Mouse (Mus musculus) ES-E14 (cell line): ENCODE measurements around the gene Ccdc96.

Experiments
- CHD2 ChIP-seq: IDR thresholded peaks from 2 replicates; pipeline ENCODE4 v1.6.1; 2014; ENCODE audit warnings: mild to moderate bottlenecking, low read depth, low read length, inconsistent platforms
- HCFC1 ChIP-seq: IDR thresholded peaks from 2 replicates; pipeline ENCODE4 v1.6.1; 2012; ENCODE audit warnings: low read length, inconsistent platforms, borderline replicate concordance; ENCODE audit not compliant: insufficient read depth
- MAFK ChIP-seq: IDR thresholded peaks from 2 replicates; pipeline ENCODE4 v1.6.1; 2014; ENCODE audit warnings: mild to moderate bottlenecking, low read depth, low read length, inconsistent platforms; ENCODE audit not compliant: insufficient read depth
- ZC3H11A ChIP-seq: IDR thresholded peaks from 2 replicates; pipeline ENCODE4 v1.6.1; 2012; ENCODE audit warnings: low read depth, mild to moderate bottlenecking, inconsistent platforms, low read length, borderline replicate concordance
- ZNF384 ChIP-seq: IDR thresholded peaks from 2 replicates; pipeline ENCODE4 v1.6.1; 2012; ENCODE audit warnings: low read depth, low read length, inconsistent platforms

DNA sequence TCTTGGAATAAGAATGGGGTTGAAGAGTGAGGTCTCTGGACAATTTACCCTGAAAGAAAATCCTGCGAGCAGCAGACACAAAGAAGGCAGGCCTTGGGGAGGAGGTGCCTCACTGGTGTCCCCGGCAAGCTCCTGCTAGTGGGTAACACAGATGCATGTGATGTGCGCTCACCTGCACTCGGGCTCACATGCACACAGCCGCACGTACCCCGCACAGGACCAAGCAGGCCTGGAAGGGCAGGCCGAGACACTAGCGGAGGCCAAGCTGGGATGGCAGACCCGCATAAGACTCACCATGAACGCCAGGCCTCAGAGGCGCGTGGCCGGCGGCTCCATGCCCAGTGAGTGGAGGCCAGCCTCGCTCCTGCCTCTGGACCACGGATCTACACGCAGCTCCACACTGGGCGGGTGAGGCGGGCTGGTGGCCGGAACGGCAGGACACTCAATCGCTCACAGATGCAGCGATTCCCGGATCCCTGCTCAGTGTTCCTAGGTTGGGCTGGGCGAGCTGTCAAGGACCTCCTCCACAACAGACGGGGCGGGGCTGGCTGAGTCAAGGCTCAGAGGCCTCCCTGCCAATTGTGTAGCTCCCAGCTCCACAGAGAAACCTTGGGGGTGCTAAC lies 45.9 kb downstream of the Ccdc96 start:
- 0 out of 2 replicates have a peak, but pooled peaks have one; percentile 7 for TF ChIP-seq ZNF384
- TF ChIP-seq MAFK, result no peak
- no peak for TF ChIP-seq ZC3H11A
- peak; percentile 76; the same call in 1 of the 2 replicates for TF ChIP-seq HCFC1
- no peak for TF ChIP-seq CHD2
